Mouse (Mus musculus) yolk sac, embryonic 10.5 days (tissue): ENCODE data around the gene Ripor3.
A peak's percentile ranks its signal among the peaks of the same experiment; 100 is the strongest.
"Not testable (repeated sequence)": the region's sequence is repeated elsewhere in the genome, so short reads cannot be mapped to it uniquely, and the experiment has no call there.

Experiments used
- DNase-seq: peaks from one replicate; pipeline ENCODE4 v3.0.0-alpha.2; 2017; ENCODE audit warnings: low spot score

Ripor3 gene

DNA sequence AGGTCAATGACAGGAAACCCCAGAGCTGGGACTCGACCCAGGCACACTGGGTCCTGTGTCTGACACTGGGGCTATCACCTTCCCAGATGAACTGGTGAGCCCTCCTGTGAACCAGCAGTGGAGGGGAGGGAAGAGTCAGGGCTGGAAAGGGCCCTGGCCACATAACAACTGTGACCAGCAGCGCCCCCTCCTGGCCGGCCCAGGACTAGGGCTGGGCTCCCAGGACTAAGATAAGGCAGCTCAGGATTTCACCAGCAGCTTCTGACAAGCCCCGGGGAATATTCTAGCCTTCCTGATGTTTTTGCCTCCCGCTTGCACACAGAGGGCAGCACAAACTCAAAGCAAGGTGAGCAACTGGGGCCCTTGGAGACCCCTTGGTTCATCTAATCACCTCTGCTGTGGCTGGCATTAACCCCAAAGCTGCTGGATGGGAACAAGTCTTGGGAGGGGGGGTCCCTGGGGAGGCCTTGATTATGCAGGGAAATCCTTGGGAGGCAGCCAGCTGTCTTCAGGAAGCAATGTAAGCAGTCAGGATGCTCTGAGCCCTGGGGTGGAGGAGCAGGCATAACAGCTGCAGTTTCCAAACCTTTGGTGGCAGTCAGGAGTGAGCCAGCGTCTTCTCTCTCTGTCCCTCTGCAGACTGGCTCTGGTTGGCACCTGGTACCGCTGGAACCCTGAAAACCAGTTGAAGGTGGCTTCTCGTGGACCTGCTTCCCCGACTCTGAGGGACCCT lies at the start of gene Ripor3:
Gene Ripor3, minus strand, starts transcription at position 683 of the 733 bp plus-strand sequence.
- DNase-seq, result no peak

DNA sequence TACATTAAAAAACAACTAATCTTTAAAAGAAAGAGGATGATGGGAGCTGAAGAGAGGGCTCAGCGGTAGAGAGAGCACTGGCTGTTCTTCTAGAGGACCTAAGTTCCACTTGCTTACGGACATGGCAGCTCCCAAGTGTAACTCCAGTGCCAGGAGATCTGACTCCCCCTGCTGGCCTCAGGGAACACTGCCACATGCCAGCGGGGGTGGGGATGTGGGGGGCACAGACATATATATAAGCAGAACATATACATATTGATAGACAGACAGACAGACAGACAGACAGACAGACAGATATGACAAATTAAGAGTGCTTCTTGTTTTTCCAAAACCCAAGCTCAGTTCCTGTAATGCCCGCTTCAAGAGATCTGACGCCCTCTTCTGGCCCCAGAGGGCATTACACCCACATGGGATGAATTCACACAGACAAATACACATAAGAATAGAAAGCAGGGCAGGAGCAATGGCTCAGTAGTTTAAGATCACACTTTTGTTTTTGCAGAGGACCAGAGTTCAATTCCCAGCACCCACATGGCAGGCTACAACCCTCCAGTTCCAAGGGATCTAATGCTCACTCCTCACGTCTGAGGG lies 48.9 kb upstream of the Ripor3 start:
- no peak for DNase-seq

DNA sequence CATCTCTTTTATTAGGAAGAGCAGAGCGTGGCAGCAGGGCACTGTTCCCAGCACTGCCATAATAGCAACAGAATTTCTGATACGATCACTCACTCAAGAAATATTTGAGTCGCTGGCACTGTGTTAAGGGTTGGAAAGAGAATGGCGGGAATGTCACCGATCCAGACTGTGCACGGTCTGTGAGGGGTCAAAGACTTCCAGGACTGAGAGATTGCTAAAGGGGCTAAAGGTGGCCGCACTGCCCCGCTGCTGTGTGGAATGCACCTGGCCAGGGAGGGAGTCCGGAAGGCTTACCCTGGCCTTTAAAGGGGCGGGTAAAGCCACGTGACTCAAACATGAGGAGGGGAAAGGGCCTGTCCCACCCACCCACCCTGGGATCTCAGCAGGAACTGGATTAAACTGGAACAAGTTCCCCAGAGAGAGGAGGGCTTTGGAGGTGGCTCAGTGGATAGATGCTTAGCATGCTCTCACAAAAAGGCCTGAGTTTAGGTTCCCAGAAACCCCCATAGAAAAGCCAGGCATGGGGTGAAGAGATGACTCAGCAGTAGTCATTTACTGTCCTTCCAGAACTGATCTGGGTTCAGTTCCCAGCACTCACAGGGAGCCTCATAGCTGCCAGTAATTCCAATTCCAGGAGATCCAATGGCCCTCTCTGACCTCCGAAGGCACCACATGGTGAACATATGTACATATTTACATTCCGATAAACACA lies 48.2 kb upstream of the Ripor3 start:
- peak; percentile 84 for DNase-seq

DNA sequence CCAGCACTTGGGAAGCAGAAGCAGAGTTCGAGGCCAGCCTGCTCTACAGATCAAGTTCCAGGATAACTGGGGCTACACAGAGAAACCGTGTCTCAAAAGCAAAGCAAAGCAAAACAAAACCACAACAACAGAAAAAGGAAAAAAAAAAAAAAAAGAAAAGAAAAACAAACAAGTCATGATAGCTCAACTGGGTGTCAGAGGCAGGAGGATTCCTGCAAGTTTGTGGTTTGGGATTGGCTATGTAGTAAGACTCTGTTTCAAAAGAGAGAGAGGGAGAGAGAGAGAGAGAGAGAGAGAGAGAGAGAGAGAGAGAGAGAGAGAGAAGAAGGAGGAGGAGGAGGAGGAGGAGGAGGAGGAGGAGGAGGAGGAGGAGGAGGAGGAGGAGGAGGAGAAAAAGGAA lies 47.5 kb upstream of the Ripor3 start:
- not testable (repeated sequence) for DNase-seq

DNA sequence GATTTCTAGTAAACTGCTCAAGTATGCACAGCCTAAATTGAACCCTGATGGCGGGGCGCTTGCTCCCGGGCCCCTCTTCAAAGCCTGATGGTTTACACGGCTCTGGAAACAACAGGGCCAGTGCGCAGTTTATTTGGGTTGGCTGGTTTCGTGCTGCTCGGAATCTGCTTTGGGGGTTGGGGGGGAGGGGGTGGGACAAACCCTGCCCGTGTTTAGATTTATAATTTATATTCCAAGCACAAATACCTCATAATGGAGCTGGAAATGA lies 46.2 kb upstream of the Ripor3 start:
- DNase-seq, result no peak

DNA sequence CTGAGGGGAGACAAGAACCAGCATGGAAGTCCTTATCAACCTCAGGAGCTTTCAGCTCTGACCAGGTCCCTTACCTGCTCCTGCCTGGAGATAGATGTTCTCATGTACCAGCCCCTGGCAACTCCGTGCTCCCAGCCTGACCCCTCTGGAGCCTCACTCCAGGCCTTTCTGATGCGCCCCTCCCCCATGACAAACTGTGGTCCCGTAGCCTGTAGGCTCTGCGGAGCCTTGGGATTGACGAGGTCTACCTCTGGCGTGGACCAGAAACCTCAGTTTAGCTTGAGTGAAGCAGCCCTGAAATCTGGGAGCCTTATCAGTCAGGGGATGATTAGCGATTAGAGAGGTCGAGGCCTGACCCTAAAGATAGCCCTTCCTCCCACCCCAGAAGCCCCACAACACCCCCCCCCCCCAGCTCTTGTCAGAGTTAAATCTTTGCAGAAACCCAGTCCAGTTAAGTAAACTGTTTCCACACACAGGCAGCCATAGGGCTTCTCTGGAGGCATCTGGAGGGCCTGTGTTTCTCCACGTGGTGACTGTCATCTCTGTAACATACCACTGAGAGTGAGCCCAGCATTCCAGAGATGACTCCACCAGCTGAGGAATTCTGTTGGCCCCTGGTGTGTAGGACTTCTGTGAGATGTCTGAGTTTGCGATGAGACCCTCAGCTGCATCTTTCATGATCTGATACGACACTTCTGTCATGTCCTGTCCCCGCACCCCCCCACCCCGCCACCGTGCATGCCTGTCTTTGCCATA lies 45.7 kb upstream of the Ripor3 start:
- peak; percentile 83 for DNase-seq

DNA sequence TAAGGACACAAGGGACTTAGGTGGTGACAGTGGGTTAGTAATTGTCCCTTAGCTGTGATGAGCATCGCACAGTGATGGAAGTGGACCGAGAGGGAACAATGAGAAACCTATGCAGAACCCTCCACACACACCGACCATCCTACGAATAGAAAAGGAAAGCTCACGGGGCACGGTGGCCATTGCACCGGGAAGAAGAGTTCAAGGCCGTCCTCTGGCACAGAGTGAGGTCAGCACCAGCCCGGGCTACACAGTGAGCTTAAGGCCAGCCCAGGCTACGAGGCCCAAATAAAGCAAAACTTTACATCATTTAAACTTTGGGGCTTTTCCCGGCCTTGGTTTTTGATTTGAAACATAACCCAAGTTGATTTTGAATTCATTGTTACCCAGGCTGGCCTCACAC lies 43.7 kb upstream of the Ripor3 start:
- no peak for DNase-seq

DNA sequence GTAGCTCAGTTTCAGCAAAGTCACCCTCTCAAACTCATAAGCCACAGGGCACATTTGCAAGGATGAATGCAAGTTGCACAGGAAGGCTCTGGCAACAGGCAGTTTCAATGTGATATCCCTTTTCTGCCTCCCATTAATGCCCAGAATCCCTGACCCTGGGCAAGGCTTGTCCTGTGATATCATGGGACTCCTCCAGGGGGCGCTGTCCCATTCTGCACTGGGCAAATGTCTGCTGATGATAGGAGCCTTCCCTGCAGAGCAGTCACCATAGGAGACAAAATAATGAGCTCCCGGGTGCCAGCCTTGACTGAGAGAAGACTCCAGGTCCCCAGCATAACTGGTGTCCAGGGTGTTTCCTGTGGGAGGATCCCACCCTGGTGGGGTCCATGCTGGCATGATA lies 42.3 kb upstream of the Ripor3 start:
- DNase-seq, result peak; percentile 45

DNA sequence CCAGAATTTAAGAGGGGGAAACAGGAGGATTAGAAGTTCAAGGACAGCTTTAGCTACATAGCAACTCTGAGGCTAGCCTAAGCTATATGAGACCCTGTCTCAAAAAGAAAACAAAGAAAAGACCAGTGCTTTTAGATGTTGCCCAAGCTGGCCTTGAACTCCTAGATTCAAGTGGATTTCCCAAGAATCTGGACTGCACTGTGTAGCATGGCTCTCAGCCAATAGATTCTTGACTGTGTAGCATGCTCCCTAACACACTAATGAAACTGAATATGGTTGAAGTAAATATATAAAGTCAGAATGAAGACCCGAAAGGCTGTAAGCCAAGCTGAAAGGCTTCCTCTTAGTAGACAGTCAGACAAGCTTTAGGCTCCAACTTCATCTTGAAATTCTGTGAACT lies 41.7 kb upstream of the Ripor3 start:
- DNase-seq, result no peak

DNA sequence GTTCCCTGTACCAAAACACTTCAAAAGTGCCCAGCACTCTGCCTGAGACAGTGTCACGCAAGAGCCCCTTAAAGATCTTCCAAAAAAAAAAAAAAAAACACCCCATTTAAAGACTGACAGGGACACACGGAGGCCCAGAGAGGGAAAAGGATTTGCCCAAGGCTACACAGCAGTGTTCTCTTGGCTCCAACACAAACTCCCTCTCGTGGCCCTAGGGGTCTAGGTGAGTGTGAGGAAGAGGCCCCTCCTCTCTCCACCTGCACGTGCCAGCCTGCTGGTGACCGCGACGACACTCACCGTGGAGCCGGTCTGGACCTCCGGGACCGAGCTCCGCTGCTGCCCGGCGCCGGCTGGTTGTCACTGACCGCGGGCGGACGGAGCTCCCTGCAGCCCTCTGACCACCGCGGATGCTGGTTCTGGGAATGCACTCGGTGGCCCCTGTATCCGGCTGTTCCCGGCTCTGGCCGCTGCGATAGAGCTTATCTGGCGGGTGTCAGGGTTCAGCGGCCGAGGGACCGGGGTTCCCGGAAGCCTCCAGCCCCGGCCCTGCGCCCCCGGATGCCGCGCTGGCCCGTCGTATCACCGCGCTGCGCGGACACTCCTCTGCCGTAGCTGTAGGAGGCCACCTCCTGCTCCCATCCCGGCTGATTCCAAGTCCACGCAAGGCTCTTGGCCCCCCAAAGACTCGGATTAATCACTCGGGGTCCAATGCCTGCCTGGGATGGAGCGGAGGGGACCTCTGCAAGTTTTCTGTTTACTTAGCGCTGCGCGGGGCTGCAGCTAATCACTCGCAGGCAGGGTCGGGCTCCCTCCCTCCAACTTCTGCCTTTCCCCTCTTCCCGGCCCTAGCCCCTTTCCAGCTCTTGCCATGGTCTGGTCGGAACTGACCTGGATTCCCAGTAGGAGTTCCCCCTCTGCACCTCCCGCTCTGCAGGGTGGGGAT lies 39.9 kb upstream of the Ripor3 start:
- DNase-seq, result peak; percentile 61

DNA sequence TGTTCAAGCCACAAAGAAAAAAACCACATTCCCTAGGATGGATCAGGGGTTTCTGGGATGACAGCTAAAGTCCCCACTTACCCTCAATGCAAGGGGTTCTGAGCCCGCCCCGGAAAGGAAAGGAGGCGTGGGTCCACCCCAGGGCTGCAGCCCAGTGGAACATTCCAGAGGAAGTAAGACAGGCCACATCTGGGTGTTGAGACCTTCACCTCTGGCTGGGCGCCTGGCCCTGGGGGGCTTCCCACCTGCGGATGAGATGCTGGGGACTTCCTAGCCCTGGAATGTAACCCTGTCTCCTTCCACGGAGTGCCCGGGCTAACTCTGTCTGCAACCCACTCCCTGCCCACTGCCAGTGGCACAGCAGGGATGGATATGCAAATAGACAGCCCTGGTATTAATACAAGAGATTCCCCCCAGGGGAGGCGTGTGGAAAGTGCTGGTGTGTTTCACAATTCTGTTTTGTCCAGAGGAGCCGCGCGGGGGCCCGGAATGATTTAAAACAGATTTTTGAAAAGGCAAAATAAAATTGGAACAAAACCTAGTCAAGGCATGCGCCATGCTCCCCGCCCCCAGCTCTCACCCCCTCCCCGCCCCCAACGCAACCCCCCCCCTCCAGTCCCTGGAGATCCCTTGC lies 38.7 kb upstream of the Ripor3 start:
- no peak for DNase-seq

DNA sequence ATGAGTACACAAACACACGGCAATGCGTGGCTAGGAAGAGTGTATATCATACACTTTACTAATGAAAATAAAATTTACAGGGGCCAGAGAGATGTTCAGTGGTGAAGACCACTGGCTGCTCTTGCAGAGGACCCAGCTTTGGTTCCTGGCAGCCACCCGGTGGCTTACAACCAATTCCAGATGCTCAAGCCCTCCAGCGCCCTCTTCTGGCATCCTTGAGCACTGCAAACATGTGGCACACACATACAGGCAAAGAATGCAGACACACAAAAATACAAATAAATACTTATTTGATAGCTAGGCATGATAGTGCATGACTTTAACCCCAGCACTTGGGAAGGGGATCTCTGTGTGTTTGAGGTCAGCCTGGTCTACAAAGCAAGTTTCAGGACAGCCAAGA lies 36.0 kb upstream of the Ripor3 start:
- DNase-seq, result no peak

DNA sequence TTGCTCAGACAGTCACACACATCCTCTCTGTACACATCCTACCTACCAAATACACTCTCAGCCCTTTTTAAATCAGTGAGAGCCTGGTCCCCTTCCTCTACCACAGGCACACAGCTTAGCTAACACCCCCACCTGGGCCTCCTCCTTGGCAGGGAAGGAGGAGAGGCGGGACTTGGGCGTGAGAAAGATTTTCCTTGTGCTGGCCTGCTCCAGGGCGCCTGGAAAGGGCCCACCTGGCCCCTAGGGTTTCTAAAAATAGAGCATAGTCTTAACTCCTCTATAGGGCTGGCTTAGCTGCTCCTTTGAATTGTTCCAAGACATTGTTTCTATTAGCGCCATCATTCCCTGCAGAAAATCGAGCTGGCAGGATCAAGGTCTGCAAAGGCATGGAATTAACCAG lies 35.4 kb upstream of the Ripor3 start:
- no peak for DNase-seq

DNA sequence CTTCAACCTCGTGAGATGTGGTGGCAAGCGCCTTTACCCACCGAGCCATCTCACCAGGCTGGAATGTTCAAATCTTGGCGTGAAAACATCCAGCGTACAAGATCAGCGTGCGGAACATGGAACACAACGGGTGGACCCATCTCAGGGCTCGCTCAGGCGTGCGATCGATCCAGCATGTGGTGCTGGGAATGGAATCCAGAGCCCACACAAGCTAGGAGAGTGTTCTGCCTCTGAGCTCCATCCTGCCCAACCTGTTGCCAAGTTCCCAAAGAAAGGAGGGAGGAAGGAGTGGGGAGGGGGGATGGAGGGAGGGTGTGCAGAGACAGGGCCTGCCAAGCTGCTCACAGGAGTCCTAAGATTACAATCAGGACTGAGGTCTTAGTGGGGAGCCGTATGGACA lies 34.9 kb upstream of the Ripor3 start:
- DNase-seq, result no peak

DNA sequence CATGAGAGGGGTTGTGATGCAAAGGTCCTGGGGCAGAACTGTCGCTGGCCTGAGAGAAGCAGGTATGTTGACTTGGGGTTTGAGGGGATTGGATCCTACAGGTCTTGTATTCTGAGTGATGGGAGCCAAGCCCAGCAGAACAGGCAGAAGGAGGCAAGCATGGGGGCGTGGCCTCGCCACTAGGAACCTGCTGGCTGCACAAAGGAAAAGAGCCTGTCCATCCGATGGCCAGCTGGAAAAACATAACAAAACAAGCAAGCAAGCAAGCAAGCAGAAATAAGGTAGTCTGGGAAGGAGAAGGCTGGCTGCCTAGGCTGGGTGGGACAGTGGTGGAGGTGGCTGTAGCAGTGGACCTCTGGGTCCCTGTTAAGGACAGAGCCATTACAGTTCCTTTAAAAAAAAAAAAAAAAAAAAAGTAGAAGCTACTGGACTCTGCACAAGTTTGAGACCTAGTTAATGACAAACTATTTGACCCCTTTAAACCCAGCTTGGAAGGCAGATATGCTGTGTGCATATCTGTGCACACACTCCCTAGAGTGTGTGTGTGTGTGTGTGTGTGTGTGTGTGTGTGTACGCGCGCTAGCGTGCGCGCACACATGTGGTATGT lies 34.4 kb upstream of the Ripor3 start:
- DNase-seq, result peak; percentile 80

DNA sequence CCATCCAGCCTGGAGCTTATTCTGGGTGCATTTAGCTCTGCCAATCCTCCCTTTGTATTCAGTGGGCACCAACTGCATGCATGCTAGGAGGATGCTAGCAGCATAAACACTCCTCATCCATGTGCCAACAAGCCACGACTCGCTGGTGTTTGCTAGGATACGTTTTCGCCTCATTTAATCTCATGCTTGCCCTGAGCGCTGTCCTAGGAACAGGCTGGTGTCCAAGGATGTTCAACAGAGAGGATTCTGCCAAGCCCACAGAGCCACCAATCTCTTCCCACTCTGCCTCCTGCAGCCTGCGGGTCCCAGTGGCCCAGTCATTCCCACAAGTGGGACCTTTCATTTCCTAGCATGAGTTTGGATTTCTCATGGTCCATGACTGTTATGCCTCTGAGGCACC lies 31.6 kb upstream of the Ripor3 start:
- DNase-seq, result no peak

DNA sequence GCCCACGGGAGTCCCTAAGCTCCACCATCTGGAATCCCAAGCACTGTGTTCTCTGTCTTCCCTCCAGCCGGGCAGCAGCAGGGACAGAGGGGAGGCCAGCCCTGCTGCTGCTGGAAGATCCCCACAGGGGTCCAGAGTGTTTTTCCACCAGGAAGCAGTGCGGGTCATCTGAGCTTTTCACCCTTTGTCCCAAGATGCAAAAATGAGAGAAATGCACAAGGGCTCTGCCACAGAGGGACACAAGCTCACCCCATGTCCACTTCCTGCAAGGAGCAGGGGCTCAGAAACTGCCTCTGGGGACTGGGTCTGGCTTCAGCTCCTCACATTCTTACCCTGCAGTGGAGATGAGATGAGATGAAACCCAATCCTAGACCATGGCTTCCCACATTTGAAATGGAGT lies 30.3 kb upstream of the Ripor3 start:
- DNase-seq, result no peak

DNA sequence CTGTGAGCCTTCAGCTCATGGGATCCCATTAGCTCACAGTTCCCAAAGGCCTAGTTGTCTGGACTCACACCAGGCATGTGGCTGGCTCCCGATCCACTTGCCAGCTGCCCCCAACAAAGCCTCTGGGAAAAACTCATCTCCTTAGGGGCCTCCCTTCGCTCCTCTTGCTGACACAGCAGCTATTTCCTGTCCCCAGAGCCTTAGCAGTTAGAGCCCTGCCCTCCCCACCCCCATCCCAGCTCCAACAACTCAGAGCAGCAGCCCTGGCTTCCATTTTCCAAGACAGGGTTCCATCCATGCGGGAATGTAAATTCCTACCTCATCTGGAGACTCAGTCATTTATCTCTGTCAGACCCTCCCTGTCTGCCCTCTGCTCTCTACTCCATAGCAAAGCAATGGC lies 26.6 kb upstream of the Ripor3 start:
- DNase-seq, result peak; percentile 81

DNA sequence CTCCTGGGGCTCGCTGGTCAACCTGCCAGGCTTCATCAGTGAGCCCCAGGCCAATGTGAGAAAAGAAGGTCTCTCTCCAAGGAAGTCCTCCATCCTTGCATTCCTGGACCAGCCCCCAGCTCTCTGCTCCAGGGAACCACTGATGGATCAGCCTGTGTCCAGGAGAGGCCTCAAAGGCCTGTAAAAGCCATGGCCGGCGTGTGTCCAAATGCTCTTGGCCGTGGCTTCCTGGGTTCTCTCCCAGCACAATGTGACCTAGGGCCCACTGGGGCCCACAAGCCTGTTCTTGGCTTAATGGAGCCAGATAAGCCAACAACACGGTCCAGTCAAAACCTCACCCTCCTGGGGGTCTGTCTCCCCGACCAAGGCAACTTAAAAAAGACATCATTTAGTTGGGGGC lies 25.5 kb upstream of the Ripor3 start:
- no peak for DNase-seq

DNA sequence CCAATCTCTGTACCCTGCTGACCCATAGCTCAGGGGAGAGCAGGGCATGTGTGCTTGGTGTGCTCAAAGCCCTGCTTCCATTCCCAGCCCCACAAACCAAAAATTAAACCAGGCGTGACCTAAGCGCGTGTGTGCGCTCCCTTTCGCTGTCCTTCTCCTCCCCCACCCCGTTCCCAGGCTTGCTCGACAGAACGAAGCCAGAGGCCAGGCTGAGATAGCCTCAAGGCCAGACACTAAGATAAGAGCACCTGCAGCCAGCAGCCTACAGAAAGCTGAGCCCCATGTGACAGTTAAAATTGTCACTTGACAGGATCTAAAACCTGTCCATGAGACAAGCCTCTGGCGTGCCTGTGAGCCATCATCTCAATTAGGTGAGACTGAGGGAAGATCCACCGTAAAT lies 23.5 kb upstream of the Ripor3 start:
- peak; percentile 74 for DNase-seq

DNA sequence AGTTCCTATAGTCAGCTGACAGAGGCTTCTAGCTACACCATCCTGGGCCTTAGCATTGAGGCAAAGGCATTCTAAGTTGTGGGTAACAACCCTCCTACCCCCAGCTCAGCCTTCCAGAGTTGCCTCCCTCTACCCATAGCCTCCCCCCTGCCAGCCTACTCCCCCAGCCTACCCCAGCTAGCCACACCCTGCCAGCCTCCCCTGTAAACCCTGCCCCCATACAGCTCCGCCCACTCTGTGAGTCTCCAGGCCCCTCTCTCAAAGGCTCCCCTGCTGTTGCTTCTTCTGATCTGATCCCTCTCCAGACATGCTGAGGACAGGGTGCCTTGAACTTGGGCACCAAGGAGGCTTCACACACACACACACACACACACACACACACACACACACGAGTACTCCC lies 21.4 kb upstream of the Ripor3 start:
- no peak for DNase-seq
